Mouse (Mus musculus) thymus, adult 2 months (tissue): ENCODE measurements around the gene Lrfn1. TPM values are rescaled to one million over a fixed set of nuclear protein-coding genes. Genes with fewer than 3 reads are reported as not detected.

Source experiments
- DNase-seq: peaks from one replicate; pipeline ENCODE4 v3.0.0; 2021
- H3K27ac ChIP-seq: fragments of 200-500 bp; 2 replicates; pipeline ENCODE4 v1.5.1; 2012; ENCODE audit warnings: low read length, control low read depth; ENCODE audit not compliant: control insufficient read depth, insufficient read depth
- H3K27me3 ChIP-seq: fragments of 200-500 bp; 2 replicates; pipeline ENCODE4 v1.6.1; 2012; ENCODE audit warnings: mild to moderate bottlenecking, low read length, moderate library complexity, mixed read lengths; ENCODE audit not compliant: control insufficient read depth, insufficient read depth
- H3K36me3 ChIP-seq: fragments of 200-500 bp; 2 replicates; pipeline ENCODE4 v1.6.1; 2012; ENCODE audit warnings: mild to moderate bottlenecking, low read length, moderate library complexity; ENCODE audit not compliant: control insufficient read depth, insufficient read depth
- H3K4me1 ChIP-seq: fragments of 200-500 bp; replicated peaks from 2 replicates; pipeline ENCODE4 v1.6.1; 2012; ENCODE audit warnings: low read length; ENCODE audit not compliant: control insufficient read depth, insufficient read depth
- H3K4me3 ChIP-seq: fragments of 200-500 bp; 2 replicates; pipeline ENCODE4 v1.5.1; 2012; ENCODE audit warnings: mild to moderate bottlenecking, low read length, control low read depth, moderate library complexity; ENCODE audit not compliant: control insufficient read depth, insufficient read depth
- CTCF ChIP-seq: fragments of 200-500 bp; IDR thresholded peaks from 2 replicates; pipeline ENCODE4 v1.5.1; 2012; ENCODE audit warnings: mild to moderate bottlenecking, control low read depth, low read length, moderate library complexity, borderline replicate concordance; ENCODE audit not compliant: control insufficient read depth, poor library complexity, insufficient read depth; ENCODE audit errors: extremely low read depth
- POLR2A ChIP-seq: fragments of 200-500 bp; IDR thresholded peaks from 2 replicates; pipeline ENCODE4 v1.6.1; 2012; ENCODE audit warnings: mild to moderate bottlenecking, low read length, control low read depth, moderate library complexity; ENCODE audit not compliant: control insufficient read depth, poor library complexity, insufficient read depth; ENCODE audit errors: extremely low read depth
- WGBS: fragments of 180-500 bp; shearing (Covaris S2); methylation state at CpG from one replicate; pipeline ENCODE4 v1.1.7; 2018; 5-methylcytosine and 5-hydroxymethylcytosine counted together
- polyA plus RNA-seq: library from polyadenylated mRNA; depleted of rRNA; stranded (reverse); fragments of >200 nt; gene quantifications from 2 replicates; pipeline ENCODE4 v1.2.3, GENCODE M21; 2012

Gene Lrfn1
- polyA plus RNA-seq, 1 experiment: 7.6 TPM

DNA sequence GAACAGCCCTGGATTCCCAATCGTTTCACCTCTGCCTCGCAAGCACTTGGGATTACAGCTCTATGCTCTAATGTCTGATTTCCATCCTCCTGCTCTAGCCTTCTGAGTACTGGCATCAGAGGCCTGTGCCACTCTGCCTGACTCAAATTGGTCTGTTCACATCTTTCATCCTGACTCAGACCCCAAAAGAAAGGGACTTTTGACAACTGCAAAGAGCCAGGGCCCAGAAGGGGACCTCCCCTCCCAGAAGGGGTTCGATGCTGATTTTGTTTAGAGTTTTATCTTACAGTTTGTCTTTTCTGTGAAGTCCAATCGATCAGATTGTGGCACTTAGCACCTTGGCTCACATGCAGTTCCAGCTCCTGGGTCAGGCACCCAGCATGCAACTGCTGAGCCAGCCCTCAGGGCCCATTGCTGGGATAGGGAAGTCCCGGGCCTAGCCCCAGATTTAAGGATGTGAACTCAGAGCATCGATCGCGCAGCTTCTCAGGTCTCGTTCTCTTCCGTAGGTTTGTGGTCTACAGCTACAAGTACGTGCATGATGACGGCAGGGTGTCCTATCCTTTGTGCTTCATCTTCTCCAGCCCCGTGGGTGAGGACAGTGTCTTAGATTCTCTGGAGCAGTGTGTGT, 7.3 kb upstream of the Lrfn1 start:
- no peaks in the 10 kb centered on the region for H3K27me3 ChIP-seq
- peak overlapping the region; percentile 15; the same call in 1 of the 2 replicates for H3K27ac ChIP-seq
- H3K4me1 ChIP-seq: peaks cover 13% of the 10 kb centered on the region
- peaks cover 27% of the 10 kb centered on the region for H3K36me3 ChIP-seq
- no peak for TF ChIP-seq CTCF
- no peak for TF ChIP-seq POLR2A
- WGBS: 69% methylated on average over 13 of the region's 13 CpGs
- H3K4me3 ChIP-seq: no peak overlapping the region
- no peak for DNase-seq

- Histone ChIP-seq H3K27ac (no peak overlapping the region), H3K4me3 (no peak overlapping the region), H3K36me3 (peaks cover 27% of the 10 kb centered on the region), H3K4me1 (peaks cover 11% of the 10 kb centered on the region), H3K27me3 (no peaks in the 10 kb centered on the region)
- 34% methylated on average over 12 of the region's 12 CpGs for WGBS
- DNase-seq: peak; percentile 87
- TF ChIP-seq CTCF (peak; percentile 83; the same call in 1 of the 2 replicates), POLR2A (no peak)
Measured at GRCm38 (mm10) chr7:28446446-28446845, 5.3 kb upstream of the Lrfn1 start.

DNA sequence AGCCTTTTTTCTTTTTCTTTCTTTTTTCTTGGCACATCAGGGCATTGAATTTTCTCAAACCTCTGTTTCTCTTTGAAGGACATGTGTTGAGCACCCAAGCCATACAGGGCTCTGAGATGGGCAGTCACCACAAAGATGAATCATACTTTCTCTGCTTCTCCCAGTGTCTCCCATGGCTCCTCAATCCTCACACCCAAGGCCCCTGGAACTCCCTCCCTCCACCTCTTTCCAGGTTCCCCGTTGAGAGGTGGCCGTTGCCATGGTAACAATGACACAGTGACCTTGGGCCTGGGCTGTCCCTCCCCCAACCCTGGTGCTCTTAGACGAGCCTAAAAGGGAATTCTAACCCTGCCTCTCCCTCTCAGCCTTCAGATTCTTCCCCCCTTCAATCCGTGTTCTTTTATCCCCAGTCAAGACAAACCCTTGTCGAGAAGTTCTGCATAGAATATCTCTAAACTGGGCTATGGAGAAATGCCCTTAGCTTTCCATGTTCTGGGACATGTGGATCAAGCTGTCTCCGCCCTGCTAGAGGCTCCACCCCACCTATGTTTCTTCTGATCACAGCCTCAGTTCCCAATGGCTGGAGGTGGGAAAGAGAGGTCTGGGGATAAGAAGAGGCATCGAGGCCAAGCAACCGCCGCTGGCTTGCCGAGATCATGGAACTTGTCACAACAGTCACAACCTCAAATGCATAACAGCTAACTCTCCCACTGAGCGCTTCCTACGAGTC, 4.5 kb upstream of the Lrfn1 start:
- TF ChIP-seq CTCF (no peak), POLR2A (no peak)
- DNase-seq: no peak
- H3K4me1 ChIP-seq: peaks cover 4% of the 10 kb centered on the region
- peaks cover 27% of the 10 kb centered on the region for H3K36me3 ChIP-seq
- no peak overlapping the region for H3K27ac ChIP-seq
- no peak overlapping the region for H3K4me3 ChIP-seq
- no peaks in the 10 kb centered on the region for H3K27me3 ChIP-seq
- WGBS: 89% methylated on average over 12 of the region's 12 CpGs

GRCm38 (mm10) chr7:28447865-28448820, 3.6 kb upstream of the Lrfn1 start:
- Histone ChIP-seq H3K27ac (no peak overlapping the region), H3K27me3 (no peaks in the 10 kb centered on the region), H3K4me3 (no peak overlapping the region), H3K36me3 (peaks cover 27% of the 10 kb centered on the region), H3K4me1 (peaks cover 9% of the 10 kb centered on the region)
- DNase-seq: no peak
- 85% methylated on average over 13 of the region's 13 CpGs for WGBS
- TF ChIP-seq POLR2A (no peak), CTCF (no peak)

- DNase-seq: no peak
- Histone ChIP-seq H3K27me3 (no peaks in the 10 kb centered on the region), H3K4me1 (peaks cover 6% of the 10 kb centered on the region; the same call in 1 of the 2 replicates), H3K36me3 (peaks cover 3% of the 10 kb centered on the region; the same call in 1 of the 2 replicates), H3K4me3 (peak overlapping the region; percentile 60), H3K27ac (no peak overlapping the region)
- no peak for TF ChIP-seq POLR2A
- WGBS: 8% methylated on average over 24 of the region's 24 CpGs
Measured at GRCm38 (mm10) chr7:28452361-28453005, 703 bp downstream of the Lrfn1 start.

- DNase-seq: no peak
- Histone ChIP-seq H3K27ac (no peak overlapping the region), H3K36me3 (no peaks in the 10 kb centered on the region), H3K27me3 (no peaks in the 10 kb centered on the region), H3K4me1 (no peaks in the 10 kb centered on the region), H3K4me3 (no peak overlapping the region)
- TF ChIP-seq CTCF (no peak), POLR2A (no peak)
- over 99% methylated on average over 5 of the region's 5 CpGs for WGBS
Measured at GRCm38 (mm10) chr7:28460361-28460760, 8.6 kb downstream of the Lrfn1 start.
